Mouse (Mus musculus) liver, embryonic 11.5 days (tissue): ENCODE results near the gene Exosc2. TPM values are rescaled to one million over a fixed set of nuclear protein-coding genes. Genes with fewer than 3 reads are reported as not detected.

ENCODE experiments used
- ATAC-seq: fragments of 200-750 bp; cut with Nextera tagmentation; replicated peaks from 2 replicates; pipeline ENCODE4 v1.8.0; 2017; ENCODE audit warnings: moderate number of reproducible peaks, mild to moderate bottlenecking, moderate TSS enrichment, moderate library complexity; ENCODE audit not compliant: low FRiP score
- DNase-seq: peaks from one replicate; pipeline ENCODE4 v3.0.0-alpha.2; 2017; ENCODE audit warnings: low spot score
- H3K27ac ChIP-seq: fragments of 300-500 bp; sonication (generic); 2 replicates; pipeline ENCODE4 v1.5.1; 2014; ENCODE audit warnings: mild to moderate bottlenecking, low read depth, low read length, control low read depth
- H3K27me3 ChIP-seq: fragments of 300-500 bp; sonication (generic); replicated peaks from 2 replicates; pipeline ENCODE4 v1.6.1; 2014; ENCODE audit warnings: low read length, mixed read lengths; ENCODE audit not compliant: control insufficient read depth, insufficient read depth
- H3K36me3 ChIP-seq: fragments of 300-500 bp; sonication (generic); 2 replicates; pipeline ENCODE4 v1.6.1; 2014; ENCODE audit warnings: mild to moderate bottlenecking, low read length, moderate library complexity, mixed read lengths; ENCODE audit not compliant: control insufficient read depth, insufficient read depth
- H3K4me1 ChIP-seq: fragments of 300-500 bp; sonication (generic); replicated peaks from 2 replicates; pipeline ENCODE4 v1.6.1; 2014; ENCODE audit warnings: low read length, mixed read lengths; ENCODE audit not compliant: control insufficient read depth, insufficient read depth
- H3K4me2 ChIP-seq: fragments of 300-500 bp; sonication (generic); 2 replicates; pipeline ENCODE4 v1.6.1; 2014; ENCODE audit warnings: mild to moderate bottlenecking, control low read depth, moderate library complexity
- H3K4me3 ChIP-seq: fragments of 300-500 bp; sonication (generic); 2 replicates; pipeline ENCODE4 v1.5.1; 2014; ENCODE audit warnings: low read depth, low read length, control low read depth
- H3K9ac ChIP-seq: fragments of 300-500 bp; sonication (generic); 2 replicates; pipeline ENCODE4 v1.6.1; 2014; ENCODE audit warnings: low read depth, low read length, control low read depth
- H3K9me3 ChIP-seq: fragments of 300-500 bp; sonication (generic); 2 replicates; pipeline ENCODE4 v1.6.1; 2016; ENCODE audit warnings: low read length, inconsistent platforms, mixed read lengths; ENCODE audit not compliant: control insufficient read depth
- whole genome bisulfite sequencing: fragments of 180-500 bp; shearing (Covaris S2); extraction: QIAGEN DNeasy Blood & Tissue Kit; methylation state at CpG from one replicate; pipeline ENCODE4 v1.1.7; 2014; 5-methylcytosine and 5-hydroxymethylcytosine counted together
- polyA plus RNA-seq: library from polyadenylated mRNA; unstranded; fragments of >200 nt; fragmentation: Nextera tagmentation; extraction: Ambion mirVana; gene quantifications from 2 replicates; pipeline ENCODE4 v1.2.1, GENCODE M21; 2014

Exosc2 gene
- polyA plus RNA-seq, 1 experiment from 2014 or later = 96.1 TPM

GRCm38 (mm10) chr2:31713813-31714212, 43.3 kb downstream of the Exosc2 start:
- ATAC-seq (no peak), DNase-seq (no peak)
- no peak overlapping the region for H3K9ac ChIP-seq
- no peaks in the 10 kb centered on the region for H3K27me3 ChIP-seq
- WGBS = 78% methylated on average over 3 of the region's 3 CpGs
- H3K9me3 ChIP-seq = no peaks in the 10 kb centered on the region
- no peaks in the 10 kb centered on the region for H3K4me1 ChIP-seq
- H3K4me3 ChIP-seq = no peak overlapping the region
- H3K36me3 ChIP-seq = peaks cover 2% of the 10 kb centered on the region; the same call in 1 of the 2 replicates
- no peak overlapping the region for H3K4me2 ChIP-seq
- no peak overlapping the region for H3K27ac ChIP-seq

GRCm38 (mm10) chr2:31714780-31715179, 44.3 kb downstream of the Exosc2 start:
- Histone ChIP-seq H3K9me3 (no peaks in the 10 kb centered on the region), H3K4me3 (no peak overlapping the region), H3K4me2 (no peak overlapping the region), H3K27me3 (no peaks in the 10 kb centered on the region), H3K4me1 (0 out of 2 replicates have a peak, but pooled peaks cover 1% of the 10 kb centered on the region), H3K9ac (no peak overlapping the region), H3K36me3 (peaks cover 2% of the 10 kb centered on the region; the same call in 1 of the 2 replicates), H3K27ac (no peak overlapping the region)
- no peak for DNase-seq
- ATAC-seq = no peak
- 95% methylated on average over 4 of the region's 4 CpGs for WGBS

- Histone ChIP-seq H3K4me1 (peaks cover 4% of the 10 kb centered on the region; the same call in 1 of the 2 replicates), H3K4me3 (no peak overlapping the region), H3K9ac (no peak overlapping the region), H3K9me3 (no peaks in the 10 kb centered on the region), H3K27me3 (no peaks in the 10 kb centered on the region), H3K36me3 (0 out of 2 replicates have a peak, but pooled peaks cover 2% of the 10 kb centered on the region), H3K27ac (no peak overlapping the region), H3K4me2 (no peak overlapping the region)
- ATAC-seq (no peak), DNase-seq (no peak)
- 88% methylated on average over 7 of the region's 7 CpGs for WGBS
Observed at GRCm38 (mm10) chr2:31715985-31716384, 45.5 kb downstream of the Exosc2 start.

GRCm38 (mm10) chr2:31719202-31719880, 48.8 kb downstream of the Exosc2 start:
- ATAC-seq = no peak; the same call in 1 of the 2 replicates
- no peaks in the 10 kb centered on the region for H3K9me3 ChIP-seq
- H3K9ac ChIP-seq = no peak overlapping the region
- peaks cover 6% of the 10 kb centered on the region; the same call in 1 of the 2 replicates for H3K4me1 ChIP-seq
- no peaks in the 10 kb centered on the region for H3K27me3 ChIP-seq
- peak overlapping the region; percentile 53; the same call in 1 of the 2 replicates for H3K27ac ChIP-seq
- 0 out of 2 replicates have a peak, but pooled peaks cover 2% of the 10 kb centered on the region for H3K36me3 ChIP-seq
- DNase-seq = no peak
- H3K4me3 ChIP-seq = no peak overlapping the region
- 79% methylated on average over 6 of the region's 6 CpGs for WGBS
- no peak overlapping the region for H3K4me2 ChIP-seq

GRCm38 (mm10) chr2:31719944-31720343, 49.4 kb downstream of the Exosc2 start:
- 77% methylated on average over 2 of the region's 2 CpGs for WGBS
- ATAC-seq (no peak), DNase-seq (no peak)
- peaks cover 6% of the 10 kb centered on the region; the same call in 1 of the 2 replicates for H3K4me1 ChIP-seq
- no peak overlapping the region for H3K4me3 ChIP-seq
- peak overlapping the region; percentile 19; the same call in 1 of the 2 replicates for H3K27ac ChIP-seq
- 0 out of 2 replicates have a peak, but pooled peaks cover 2% of the 10 kb centered on the region for H3K36me3 ChIP-seq
- H3K4me2 ChIP-seq = no peak overlapping the region
- H3K9me3 ChIP-seq = no peaks in the 10 kb centered on the region
- H3K27me3 ChIP-seq = no peaks in the 10 kb centered on the region
- no peak overlapping the region for H3K9ac ChIP-seq

GRCm38 (mm10) chr2:31720783-31721182, 50.3 kb downstream of the Exosc2 start:
- 61% methylated on average over 4 of the region's 4 CpGs for WGBS
- Histone ChIP-seq H3K9ac (no peak overlapping the region), H3K4me2 (no peak overlapping the region), H3K4me1 (peaks cover 11% of the 10 kb centered on the region), H3K4me3 (no peak overlapping the region), H3K27ac (no peak overlapping the region), H3K27me3 (no peaks in the 10 kb centered on the region), H3K9me3 (no peaks in the 10 kb centered on the region), H3K36me3 (no peaks in the 10 kb centered on the region)
- ATAC-seq = no peak; the same call in 1 of the 2 replicates
- DNase-seq = no peak

GRCm38 (mm10) chr2:31724730-31725490, 54.4 kb downstream of the Exosc2 start:
- peaks cover 18% of the 10 kb centered on the region for H3K4me1 ChIP-seq
- H3K36me3 ChIP-seq = no peaks in the 10 kb centered on the region
- H3K27me3 ChIP-seq = no peaks in the 10 kb centered on the region
- no peak overlapping the region for H3K9ac ChIP-seq
- ATAC-seq (peak; percentile 84), DNase-seq (no peak)
- no peak overlapping the region for H3K4me3 ChIP-seq
- no peak overlapping the region for H3K4me2 ChIP-seq
- no peak overlapping the region for H3K27ac ChIP-seq
- 71% methylated on average over 7 of the region's 7 CpGs for WGBS
- H3K9me3 ChIP-seq = no peaks in the 10 kb centered on the region

- 71% methylated on average over 9 of the region's 9 CpGs for WGBS
Observed at GRCm38 (mm10) chr2:31727576-31728277, 57.2 kb downstream of the Exosc2 start.

More at GRCm38 (mm10) chr2:31727576-31728277, 57.2 kb downstream of the Exosc2 start:
- H3K27ac ChIP-seq = no peak overlapping the region
- no peak overlapping the region for H3K9ac ChIP-seq
- no peaks in the 10 kb centered on the region for H3K9me3 ChIP-seq
- no peaks in the 10 kb centered on the region for H3K36me3 ChIP-seq
- no peak overlapping the region for H3K4me3 ChIP-seq
- ATAC-seq (no peak), DNase-seq (no peak)
- no peaks in the 10 kb centered on the region for H3K27me3 ChIP-seq
- no peak overlapping the region for H3K4me2 ChIP-seq
- peaks cover 18% of the 10 kb centered on the region for H3K4me1 ChIP-seq
